Mouse (Mus musculus): ENCODE results near the gene Cntnap2.
"Not testable (repeated sequence)": the region's sequence is repeated elsewhere in the genome, so short reads cannot be mapped to it uniquely, and the experiment has no call there.

The Cntnap2 gene

GRCm38 (mm10) chr6:47174580-47175294, 2115.6 kb downstream of the Cntnap2 start:
- DNase-seq (ENCODE audit: low read depth, low spot score): peak; percentile 8

DNA sequence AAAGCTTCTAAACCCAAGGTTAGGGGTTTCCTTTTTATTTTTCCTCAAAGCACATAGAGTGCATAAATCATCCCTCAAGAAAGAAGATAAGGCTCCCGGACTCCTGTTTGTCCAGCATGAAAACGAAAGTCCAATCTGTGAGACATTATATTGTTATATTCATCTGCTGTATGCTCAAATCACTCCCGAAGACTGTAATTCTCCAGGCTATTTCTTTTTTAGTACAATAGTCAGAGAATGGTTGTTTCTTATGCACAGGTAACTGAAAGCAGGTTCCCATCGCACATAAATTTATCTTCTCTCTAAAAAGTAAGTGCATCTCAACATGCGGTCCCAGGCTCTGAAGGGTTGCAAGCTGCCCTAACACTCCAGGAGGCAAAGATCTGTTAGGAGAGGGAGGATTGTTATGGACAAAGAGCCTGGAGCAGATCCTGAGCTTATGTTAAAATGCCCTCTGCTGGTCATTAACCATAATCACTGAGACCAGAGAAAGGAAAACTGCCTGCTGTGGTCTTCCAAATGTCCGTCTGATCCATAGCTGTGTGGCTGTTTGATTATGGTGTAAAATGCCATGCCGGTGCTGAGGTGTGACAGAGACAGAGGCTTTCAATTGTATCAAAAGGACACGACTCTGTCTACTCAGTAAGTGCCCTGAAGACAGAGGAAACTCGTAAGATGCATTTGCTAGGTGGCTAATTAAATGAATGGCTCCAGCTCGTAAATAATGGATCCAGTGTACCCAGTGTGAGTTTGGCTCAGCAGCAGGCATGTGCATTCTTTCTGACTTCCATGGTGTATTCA, 2116.4 kb downstream of the Cntnap2 start:
- peak; percentile 28 for DNase-seq (ENCODE audit: low read depth, low spot score)

DNA sequence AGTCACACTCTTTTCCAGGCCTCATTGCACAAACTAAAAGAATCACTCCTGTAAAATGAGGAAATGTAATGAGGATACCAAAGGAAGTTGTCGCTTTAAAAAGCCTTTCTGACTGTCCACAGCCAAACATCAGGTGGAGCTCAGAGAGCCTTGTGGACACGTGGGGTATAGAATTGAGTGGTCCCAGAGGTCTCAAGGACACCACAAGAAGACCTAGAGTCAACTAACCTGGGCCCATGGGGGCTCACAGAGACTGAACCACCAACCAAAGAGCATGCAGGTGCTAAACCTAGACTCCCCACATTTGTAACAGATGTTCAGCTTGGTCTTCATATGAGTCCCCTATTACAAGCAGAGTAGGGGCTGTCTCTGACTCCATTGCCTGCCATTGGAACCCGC, 2117.0 kb downstream of the Cntnap2 start:
- not testable (repeated sequence) for DNase-seq (ENCODE audit: low read depth, low spot score)

GRCm38 (mm10) chr6:47181372-47181771, 2122.2 kb downstream of the Cntnap2 start:
- DNase-seq (ENCODE audit: low read depth, low spot score): not testable (repeated sequence)

GRCm38 (mm10) chr6:47182252-47182651, 2123.1 kb downstream of the Cntnap2 start:
- no peak for DNase-seq (ENCODE audit: low read depth, low spot score)

DNA sequence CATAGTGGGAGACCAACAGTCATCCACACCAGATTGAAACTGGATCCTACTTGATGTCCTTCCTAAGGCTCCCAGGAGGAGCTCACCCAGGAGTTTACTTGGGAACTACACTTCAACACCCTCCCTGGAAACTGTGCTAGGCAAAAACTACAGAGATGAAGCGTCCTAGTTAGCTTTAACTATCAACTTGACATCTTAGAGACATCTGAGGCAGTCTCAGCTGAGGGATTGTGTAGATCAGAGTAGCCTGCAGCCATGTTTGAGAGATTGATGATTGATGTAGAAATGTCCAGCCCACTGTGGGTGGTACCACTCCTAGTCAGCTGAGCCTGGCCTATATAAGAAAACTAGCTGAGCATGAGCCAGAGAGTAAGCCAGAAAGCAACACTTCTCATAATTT, 2123.6 kb downstream of the Cntnap2 start:
- no peak for DNase-seq (ENCODE audit: low read depth, low spot score)

DNA sequence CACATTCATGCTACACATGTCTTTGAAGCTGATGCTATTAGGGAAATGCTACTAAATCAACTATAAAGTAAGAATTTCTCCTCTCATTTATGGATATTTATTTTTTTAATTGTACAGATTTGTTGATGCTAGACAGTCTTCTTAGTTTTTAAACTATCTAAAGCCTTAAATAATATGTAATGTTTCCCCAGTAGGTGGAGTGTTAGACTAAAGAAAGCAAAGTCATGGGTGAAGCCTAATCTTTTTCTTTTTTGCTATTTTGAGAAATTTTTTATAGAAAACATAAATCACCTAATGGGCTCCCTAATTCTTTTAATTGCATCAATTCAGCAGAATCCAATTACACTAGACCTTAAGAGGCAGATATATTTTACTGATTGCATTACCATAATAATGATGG, 2124.7 kb downstream of the Cntnap2 start:
- not testable (repeated sequence) for DNase-seq (ENCODE audit: low read depth, low spot score)

DNA sequence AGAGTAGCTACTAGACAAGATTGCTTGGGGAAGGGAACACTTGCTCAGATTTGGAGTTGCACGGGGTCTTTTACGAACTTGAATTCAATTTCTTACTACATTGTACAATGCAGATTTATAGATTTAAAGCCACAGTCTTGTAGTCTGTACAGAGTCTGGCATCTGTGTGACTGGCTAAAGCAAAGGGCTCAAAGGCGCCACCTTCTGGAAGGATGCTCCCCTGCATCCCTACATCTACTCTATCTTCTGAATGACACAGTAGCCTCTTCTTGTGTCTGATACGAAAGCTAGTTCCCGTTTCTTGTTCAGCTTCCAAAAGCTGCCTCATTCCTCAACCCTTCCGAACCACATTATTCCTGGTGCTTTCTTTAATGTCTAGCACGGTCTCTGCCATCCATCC, 2129.0 kb downstream of the Cntnap2 start:
- peak; percentile 81 for DNase-seq (ENCODE audit: low read depth, low spot score)

DNA sequence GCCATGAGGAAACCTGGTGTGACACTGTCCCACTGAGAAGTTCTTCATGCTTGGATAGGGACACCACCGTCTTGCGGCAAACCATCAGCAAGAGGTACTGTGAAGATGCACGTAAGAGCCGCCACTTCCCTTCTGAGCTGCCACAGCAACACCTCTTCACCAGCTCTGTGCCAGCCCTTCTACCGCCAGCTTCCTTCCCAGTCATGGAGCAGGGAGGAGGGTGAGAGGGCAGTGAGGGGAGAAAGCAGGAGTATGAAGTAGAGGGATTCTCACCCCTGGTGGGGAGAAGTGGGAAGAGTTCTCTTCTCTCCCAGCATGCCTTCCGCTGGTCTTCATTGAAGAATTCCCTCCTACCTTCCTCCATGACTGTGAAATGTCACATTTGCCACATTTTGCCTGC, 2129.4 kb downstream of the Cntnap2 start:
- DNase-seq (ENCODE audit: low read depth, low spot score): not testable (repeated sequence)

GRCm38 (mm10) chr6:47190282-47190681, 2131.1 kb downstream of the Cntnap2 start:
- no peak for DNase-seq (ENCODE audit: low read depth, low spot score)

DNA sequence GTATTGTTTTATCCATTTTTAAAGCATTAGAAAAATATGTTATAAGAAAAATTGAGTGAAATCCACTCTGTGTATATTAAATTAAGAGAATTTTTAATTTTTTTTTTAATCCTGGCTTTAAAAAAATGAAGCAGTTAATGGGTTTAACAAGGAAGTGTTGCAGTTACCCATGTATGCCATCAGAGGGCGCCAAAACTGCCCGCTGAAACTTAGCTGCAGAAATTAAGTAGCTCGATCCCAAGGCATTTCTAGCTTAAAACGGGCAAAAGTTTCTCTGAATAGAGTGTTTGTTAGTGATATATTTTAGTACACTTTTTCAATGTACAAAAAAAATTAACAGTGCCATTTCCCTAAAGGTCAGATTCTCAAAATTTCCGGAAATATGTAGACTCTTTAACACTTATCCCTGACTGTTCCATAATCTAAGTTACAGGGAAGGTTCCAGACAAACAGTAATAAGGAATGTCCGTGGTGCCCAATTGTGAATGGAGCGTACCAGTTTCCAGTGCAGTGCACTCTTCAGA, 2132.2 kb downstream of the Cntnap2 start:
- DNase-seq (ENCODE audit: low read depth, low spot score): peak; percentile 48

DNA sequence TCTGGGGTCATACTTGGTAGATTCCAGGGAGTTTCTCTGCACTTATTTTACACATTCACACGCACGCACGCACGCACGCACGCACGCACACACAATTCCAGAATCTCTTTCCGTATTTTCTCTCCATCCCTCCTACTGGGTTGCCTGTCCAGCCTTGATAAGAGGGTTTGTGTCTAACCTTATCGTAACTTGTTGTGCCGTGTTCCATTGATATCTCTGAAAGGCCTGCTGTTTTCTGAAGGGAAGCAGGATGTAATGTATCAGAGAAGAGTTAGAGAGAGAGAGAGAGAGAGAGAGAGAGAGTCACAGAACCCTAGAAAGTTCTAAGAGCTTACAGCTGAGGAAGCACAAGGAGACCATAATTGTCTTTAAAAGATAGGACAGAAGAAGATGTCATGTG, 2132.8 kb downstream of the Cntnap2 start:
- DNase-seq (ENCODE audit: low read depth, low spot score): no peak

- DNase-seq (ENCODE audit: low read depth, low spot score): no peak
Observed at GRCm38 (mm10) chr6:47192478-47192877, 2133.3 kb downstream of the Cntnap2 start.

GRCm38 (mm10) chr6:47197570-47197969, 2138.4 kb downstream of the Cntnap2 start:
- no peak for DNase-seq (ENCODE audit: low read depth, low spot score)

DNA sequence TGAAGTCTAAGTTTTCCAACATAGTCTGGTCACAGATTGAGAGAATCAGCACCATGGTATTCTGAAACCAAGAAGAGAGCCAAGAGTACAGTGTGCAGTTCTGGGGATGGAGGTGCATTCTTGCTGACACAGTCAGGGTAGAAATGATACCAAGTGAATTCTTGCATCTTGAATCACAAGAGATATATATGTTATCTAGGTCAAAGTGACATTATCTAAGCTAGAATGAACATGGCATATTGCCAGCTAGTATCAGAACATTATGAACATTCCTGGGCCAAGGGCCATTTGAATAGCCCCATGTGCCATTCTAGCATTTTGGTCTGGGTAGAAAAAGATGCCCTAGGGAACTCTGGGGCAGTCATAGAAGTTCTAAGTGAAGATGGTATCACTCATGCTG, 2141.5 kb downstream of the Cntnap2 start:
- no peak for DNase-seq (ENCODE audit: low read depth, low spot score)

GRCm38 (mm10) chr6:47208031-47208430, 2148.9 kb downstream of the Cntnap2 start:
- no peak for DNase-seq (ENCODE audit: low read depth, low spot score)

- DNase-seq (ENCODE audit: low read depth, low spot score): no peak
Observed at GRCm38 (mm10) chr6:47214731-47215130, 2155.6 kb downstream of the Cntnap2 start.

- DNase-seq (ENCODE audit: low read depth, low spot score): not testable (repeated sequence)
Observed at GRCm38 (mm10) chr6:47223578-47223977, 2164.4 kb downstream of the Cntnap2 start.

DNA sequence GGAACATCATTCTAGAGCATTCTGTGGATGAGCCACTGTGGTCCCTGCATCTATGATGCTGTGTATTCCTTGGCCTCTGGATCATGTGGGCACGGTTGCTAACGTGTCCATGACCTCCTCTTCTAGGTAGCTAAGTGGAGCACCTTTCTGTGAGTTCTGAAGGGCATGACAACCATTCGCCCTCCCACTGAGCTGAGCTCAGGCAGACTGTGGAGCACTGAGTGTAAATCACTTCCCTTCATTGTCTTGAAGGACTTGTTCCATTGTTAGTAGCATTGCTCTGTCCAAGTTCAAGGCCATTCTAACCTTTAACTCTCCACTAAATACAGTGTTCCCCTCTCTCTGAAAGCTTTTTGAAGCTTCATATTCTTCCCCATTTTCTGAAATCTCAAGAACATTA, 2166.2 kb downstream of the Cntnap2 start:
- not testable (repeated sequence) for DNase-seq (ENCODE audit: low read depth, low spot score)

GRCm38 (mm10) chr6:47227601-47228000, 2168.4 kb downstream of the Cntnap2 start:
- no peak for DNase-seq (ENCODE audit: low read depth, low spot score)

GRCm38 (mm10) chr6:47228676-47229317, 2169.6 kb downstream of the Cntnap2 start:
- DNase-seq (ENCODE audit: low read depth, low spot score): no peak

DNA sequence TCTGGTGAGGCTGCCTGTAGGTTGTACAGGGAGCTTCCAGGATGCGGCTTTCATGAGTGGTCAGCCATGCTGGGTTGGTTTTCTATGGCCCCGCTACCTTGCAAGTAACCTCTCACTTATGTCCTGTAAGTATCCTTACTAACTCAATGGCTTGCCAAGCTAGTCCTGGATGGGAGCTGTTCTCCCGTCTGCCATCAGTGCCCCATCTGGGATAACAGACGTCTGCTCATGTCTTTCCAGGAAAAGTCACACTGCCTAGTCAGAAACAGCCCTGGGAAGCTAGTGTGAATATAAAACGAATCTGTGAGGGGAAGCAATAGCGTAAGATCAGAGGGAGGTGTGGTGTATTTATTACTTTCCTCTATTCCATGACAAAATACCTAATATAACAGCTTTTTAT, 2172.4 kb downstream of the Cntnap2 start:
- DNase-seq (ENCODE audit: low read depth, low spot score): no peak
